ENCODE assay signal across 13 mouse cellular contexts in the genomic region with DNA sequence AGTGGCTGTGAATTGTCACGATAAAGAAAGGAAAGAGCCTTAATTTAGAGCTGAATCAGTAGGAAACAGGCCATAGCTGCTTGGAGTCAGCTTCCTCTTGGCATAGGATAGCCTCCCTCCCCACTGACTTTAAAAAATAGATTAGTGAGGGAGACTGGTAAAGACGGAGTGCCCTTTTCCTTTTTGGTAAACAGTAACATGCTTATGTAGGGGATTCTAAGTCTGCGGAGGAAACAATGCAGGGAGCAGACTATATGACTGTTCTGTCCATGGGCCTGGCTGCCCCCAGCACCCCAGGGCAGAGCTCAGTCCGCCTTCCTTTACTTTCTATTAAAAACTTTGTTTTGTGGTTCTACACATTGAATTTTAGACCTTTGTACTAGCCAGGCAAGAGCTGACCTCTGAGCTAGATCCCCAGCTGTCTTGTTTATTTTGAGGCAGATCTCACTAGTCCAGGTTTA. TPM values are rescaled to one million over a fixed set of nuclear protein-coding genes. Genes with fewer than 3 reads are reported as not detected.
DNase-seq lines count a peak whose midpoint lies in the region; ATAC-seq and TF ChIP-seq lines count a peak whose summit lies in the region.
"Had no signal": no experiment of that assay in that cellular context is flagged by ENCODE, and none has a peak within 500 bp of the region (broad histone marks: within the 10 kb centered on the region; RNA-seq: fewer than 3 reads in every experiment).

No protein-coding gene starts in this region.

- no peak overlapping the region for H3K4me3 ChIP-seq in lung, embryonic 14.5 days (ENCODE audit: low read depth, low read length)
- no peak overlapping the region for H3K4me3 ChIP-seq in heart, embryonic 12.5 days
- H3K4me3 ChIP-seq in kidney, embryonic 15.5 days (replicated peaks), result no peak overlapping the region
- no peak overlapping the region for H3K4me3 ChIP-seq in forebrain, embryonic 11.5 days (ENCODE audit: low read depth, low read length)
- H3K4me3 ChIP-seq: embryonic facial prominence, embryonic 15.5 days; midbrain, embryonic 10.5 days; neural tube, embryonic 13.5 days had no signal

- peaks cover 75% of the 10 kb centered on the region for H3K36me3 ChIP-seq in lung, embryonic 14.5 days (ENCODE audit: insufficient read depth)
- H3K36me3 ChIP-seq in heart, embryonic 12.5 days, result peaks cover 59% of the 10 kb centered on the region
- H3K36me3 ChIP-seq in kidney, embryonic 15.5 days, result peaks cover 91% of the 10 kb centered on the region
- peaks cover 9% of the 10 kb centered on the region; the same call in 1 of the 2 replicates for H3K36me3 ChIP-seq in forebrain, embryonic 11.5 days (ENCODE audit: control insufficient read depth, insufficient read depth, low read length)

- no peaks in the 10 kb centered on the region for H3K9me3 ChIP-seq in lung, embryonic 14.5 days (ENCODE audit: low read depth, low read length)
- no peaks in the 10 kb centered on the region for H3K9me3 ChIP-seq in heart, embryonic 12.5 days (replicated peaks)
- no peaks in the 10 kb centered on the region for H3K9me3 ChIP-seq in kidney, embryonic 15.5 days (replicated peaks)
- no peaks in the 10 kb centered on the region; the same call in 1 of the 2 replicates for H3K9me3 ChIP-seq in forebrain, embryonic 11.5 days (ENCODE audit: control insufficient read depth, low read length)
- H3K9me3 ChIP-seq: embryonic facial prominence, embryonic 15.5 days; midbrain, embryonic 10.5 days; neural tube, embryonic 13.5 days had no signal

- H3K9ac ChIP-seq in lung, embryonic 14.5 days, result no peak overlapping the region
- no peak overlapping the region for H3K9ac ChIP-seq in heart, embryonic 12.5 days
- no peak overlapping the region for H3K9ac ChIP-seq in kidney, embryonic 15.5 days
- no peak overlapping the region for H3K9ac ChIP-seq in forebrain, embryonic 11.5 days (ENCODE audit: low read length)
- H3K9ac ChIP-seq: embryonic facial prominence, embryonic 15.5 days; neural tube, embryonic 13.5 days had no signal

- no peak overlapping the region; the same call in 1 of the 2 replicates for H3K27ac ChIP-seq in lung, embryonic 14.5 days (ENCODE audit: low read depth)
- peak overlapping the region; percentile 57 for H3K27ac ChIP-seq in heart, embryonic 12.5 days (ENCODE audit: poor library complexity, severe bottlenecking)
- H3K27ac ChIP-seq in kidney, embryonic 15.5 days, result peak overlapping the region; percentile 77
- no peak overlapping the region for H3K27ac ChIP-seq in forebrain, embryonic 11.5 days (ENCODE audit: low read depth, low read length)
- H3K27ac ChIP-seq: embryonic facial prominence, embryonic 15.5 days; midbrain, embryonic 10.5 days; neural tube, embryonic 13.5 days had no signal

- WGBS in lung, embryonic 14.5 days, result 68% methylated on average over 4 of the region's 4 CpGs
- WGBS in heart, embryonic 12.5 days, result 58% methylated on average over 4 of the region's 4 CpGs
- 72% methylated on average over 4 of the region's 4 CpGs for WGBS in kidney, embryonic 15.5 days
- WGBS in forebrain, embryonic 11.5 days, result 86% methylated on average over 4 of the region's 4 CpGs

- H3K27me3 ChIP-seq in lung, embryonic 14.5 days (ENCODE audit: insufficient read depth, low read length), result no peaks in the 10 kb centered on the region
- H3K27me3 ChIP-seq in heart, embryonic 12.5 days (replicated peaks), result no peaks in the 10 kb centered on the region
- no peaks in the 10 kb centered on the region for H3K27me3 ChIP-seq in kidney, embryonic 15.5 days
- no peaks in the 10 kb centered on the region for H3K27me3 ChIP-seq in forebrain, embryonic 11.5 days (ENCODE audit: control insufficient read depth, insufficient read depth, low read length)
- H3K27me3 ChIP-seq: embryonic facial prominence, embryonic 15.5 days; neural tube, embryonic 13.5 days had no signal

- no peak for TF ChIP-seq CTCF in lung, embryonic 14.5 days (IDR thresholded peaks at IDR 0.05; ENCODE audit: low read depth)

- DNase-seq in lung, embryonic 14.5 days, result peak; percentile 61
- DNase-seq in lung, adult 18-20 months, result no peak
- DNase-seq in skeletal muscle tissue, adult 2 months (ENCODE audit: low read depth, low spot score), result peak; percentile 25
- no peak for DNase-seq in forebrain, embryonic 11.5 days (ENCODE audit: low spot score)
- no peak for DNase-seq in cerebellum, postnatal 14 days
- no peak for DNase-seq in embryo, embryonic 10 days (ENCODE audit: low spot score)
- DNase-seq: thymus, postnatal 14 days had no signal

- H3K4me1 ChIP-seq in lung, embryonic 14.5 days (ENCODE audit: insufficient read depth), result no peaks in the 10 kb centered on the region
- H3K4me1 ChIP-seq in heart, embryonic 12.5 days (replicated peaks), result peaks cover 35% of the 10 kb centered on the region
- 0 out of 2 replicates have a peak, but pooled peaks cover 3% of the 10 kb centered on the region for H3K4me1 ChIP-seq in kidney, embryonic 15.5 days
- no peaks in the 10 kb centered on the region for H3K4me1 ChIP-seq in forebrain, embryonic 11.5 days (replicated peaks; ENCODE audit: control insufficient read depth, insufficient read depth, low read length)
- H3K4me1 ChIP-seq: midbrain, embryonic 10.5 days had no signal

- H3K4me2 ChIP-seq in lung, embryonic 14.5 days, result no peak overlapping the region
- no peak overlapping the region for H3K4me2 ChIP-seq in heart, embryonic 12.5 days
- H3K4me2 ChIP-seq in kidney, embryonic 15.5 days, result no peak overlapping the region
- H3K4me2 ChIP-seq in forebrain, embryonic 11.5 days (ENCODE audit: low read depth, low read length, severe bottlenecking), result no peak overlapping the region
- H3K4me2 ChIP-seq: embryonic facial prominence, embryonic 15.5 days; neural tube, embryonic 13.5 days had no signal

- ATAC-seq in lung, embryonic 14.5 days (ENCODE audit: insufficient read depth), result peak; percentile 58
- peak; percentile 75 for ATAC-seq in heart, embryonic 12.5 days (ENCODE audit: insufficient number of reproducible peaks, low FRiP score)
- peak; percentile 49; the same call in 1 of the 2 replicates for ATAC-seq in kidney, embryonic 15.5 days (replicated peaks; ENCODE audit: low FRiP score)
- no peak for ATAC-seq in forebrain, embryonic 11.5 days (replicated peaks; ENCODE audit: low FRiP score)
- ATAC-seq: activated CD4-positive, CD25-positive, alpha-beta regulatory T cell, adult 4 months had no signal

RNA-seq across cellular contexts. Expression of gene Rcbtb2, which starts 56.4 kb away (rescaled TPM):
- 119 and 124 TPM in 2 replicates for polyA plus RNA-seq in lung, embryonic 14.5 days (2014; fragmentation: Nextera tagmentation; extraction: Ambion mirVana)
- polyA plus RNA-seq in heart, embryonic 12.5 days (2016; fragmentation: Nextera tagmentation; extraction: Ambion mirVana), result 73.0 and 76.2 TPM in 2 replicates
- 128 and 131 TPM in 2 replicates for polyA plus RNA-seq in kidney, embryonic 15.5 days (2015; fragmentation: Nextera tagmentation; extraction: Ambion mirVana)
- 142 and 160 TPM in 2 replicates for polyA plus RNA-seq in forebrain, embryonic 11.5 days (2014; fragmentation: Nextera tagmentation; extraction: Ambion mirVana)

RNA-seq across cellular contexts. Expression of gene Lpar6, which starts 58.4 kb away (rescaled TPM):
- polyA plus RNA-seq in lung, embryonic 14.5 days (2014; fragmentation: Nextera tagmentation; extraction: Ambion mirVana), result 13.4 and 14.2 TPM in 2 replicates
- polyA plus RNA-seq in heart, embryonic 12.5 days (2016; fragmentation: Nextera tagmentation; extraction: Ambion mirVana), result 8.1 and 9.1 TPM in 2 replicates
- polyA plus RNA-seq in kidney, embryonic 15.5 days (2015; fragmentation: Nextera tagmentation; extraction: Ambion mirVana), result 15.3 and 15.9 TPM in 2 replicates
- polyA plus RNA-seq in forebrain, embryonic 11.5 days (2014; fragmentation: Nextera tagmentation; extraction: Ambion mirVana), result 14.2 and 16.5 TPM in 2 replicates

Comparison
In these comparisons a context has a peak if more than half of its experiments do, and no peak if none do; other contexts are left out.
1. DNase-seq: peak in lung, embryonic 14.5 days (single experiment) and skeletal muscle tissue, adult 2 months (single experiment); none in lung, adult 18-20 months (0 of 2), forebrain, embryonic 11.5 days (single experiment), cerebellum, postnatal 14 days (0 of 2) and embryo, embryonic 10 days (single experiment).
2. H3K27ac ChIP-seq: peak in heart, embryonic 12.5 days (single experiment) and kidney, embryonic 15.5 days (single experiment); none in lung, embryonic 14.5 days (single experiment) and forebrain, embryonic 11.5 days (single experiment).